Mouse (Mus musculus): ENCODE data around the gene Ppef2. TPM values are rescaled to one million over a fixed set of nuclear protein-coding genes. Genes with fewer than 3 reads are reported as not detected.
A peak's percentile ranks its signal among the peaks of the same experiment; 100 is the strongest.

Ppef2 gene
- polyA plus RNA-seq (2014; fragmentation: Nextera tagmentation; extraction: Ambion mirVana) = 0.21 and 0.99 TPM in 2 replicates

DNA sequence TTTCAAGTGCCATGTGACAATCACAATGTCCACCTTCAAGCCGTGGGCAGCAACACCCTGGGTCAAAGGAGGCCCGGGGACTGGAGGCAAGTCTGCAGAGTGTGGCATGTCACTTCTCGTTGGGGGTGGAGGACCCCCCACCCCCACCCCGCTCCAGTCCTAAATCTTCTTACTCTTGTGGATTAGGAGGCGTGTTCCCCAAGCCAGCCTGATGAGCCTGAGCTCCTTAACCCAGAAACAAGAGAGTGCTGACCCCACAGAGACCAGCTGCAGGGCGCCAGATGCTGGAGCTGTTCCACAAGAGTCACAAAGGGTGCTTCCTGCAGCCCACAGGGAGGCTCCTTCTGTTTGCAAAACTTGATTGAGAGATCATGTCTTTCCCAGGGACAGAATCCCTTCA lies at the start of gene Ppef2:
Ppef2 (minus strand) TSS at position 61 of the 400 bp plus-strand sequence.
- ATAC-seq (ENCODE audit: low read depth) = no peak
- 10% methylated on average over 6 of the region's 6 CpGs for WGBS
- Histone ChIP-seq H3K9me3 (ENCODE audit: control insufficient read depth, low read length) (no peaks in the 10 kb centered on the region), H3K4me1 (ENCODE audit: control insufficient read depth, insufficient read depth, low read length) (no peaks in the 10 kb centered on the region), H3K36me3 (ENCODE audit: control insufficient read depth, insufficient read depth, low read length) (no peaks in the 10 kb centered on the region), H3K27me3 (ENCODE audit: control insufficient read depth, insufficient read depth, low read length) (no peaks in the 10 kb centered on the region), H3K4me2 (ENCODE audit: low read depth, low read length) (no peak within 1 kb of the TSS), H3K9ac (replicated peaks; ENCODE audit: low read depth, low read length) (no peak within 1 kb of the TSS), H3K4me3 (ENCODE audit: low read depth, low read length) (no peak within 1 kb of the TSS), H3K27ac (ENCODE audit: low read depth, low read length) (no peak within 1 kb of the TSS)

DNA sequence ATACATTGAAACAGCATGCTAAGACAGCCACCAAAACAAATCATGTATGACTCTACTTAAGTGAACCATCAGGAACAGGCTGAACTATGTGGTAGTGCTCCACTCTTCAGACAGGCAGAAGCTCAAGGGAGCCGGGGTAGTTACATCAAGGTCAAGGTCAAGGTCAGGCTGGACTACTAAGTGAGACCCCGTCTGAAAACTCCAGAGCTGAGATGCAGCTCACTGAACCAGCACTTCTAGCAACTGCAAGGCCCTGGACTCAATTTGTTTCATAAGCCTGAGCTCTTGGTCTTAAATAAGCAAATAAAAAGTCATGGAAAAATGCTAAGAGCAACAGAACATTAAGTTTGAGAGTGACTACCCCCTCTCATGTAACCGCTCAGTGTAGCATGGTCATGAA lies 48.2 kb upstream of the Ppef2 start:
- no peak overlapping the region for H3K9ac ChIP-seq (replicated peaks; ENCODE audit: low read depth, low read length)
- no peaks in the 10 kb centered on the region; the same call in 1 of the 2 replicates for H3K27me3 ChIP-seq (ENCODE audit: control insufficient read depth, insufficient read depth, low read length)
- no peak overlapping the region for H3K4me2 ChIP-seq (ENCODE audit: low read depth, low read length)
- ATAC-seq (ENCODE audit: low read depth) = no peak
- peaks cover 42% of the 10 kb centered on the region for H3K36me3 ChIP-seq (ENCODE audit: control insufficient read depth, insufficient read depth, low read length)
- H3K9me3 ChIP-seq (ENCODE audit: control insufficient read depth, low read length) = no peaks in the 10 kb centered on the region
- H3K27ac ChIP-seq (ENCODE audit: low read depth, low read length) = no peak overlapping the region
- no peak overlapping the region for H3K4me3 ChIP-seq (ENCODE audit: low read depth, low read length)
- WGBS = 87% methylated on average over 3 of the region's 3 CpGs
- H3K4me1 ChIP-seq (ENCODE audit: control insufficient read depth, insufficient read depth, low read length) = no peaks in the 10 kb centered on the region; the same call in 1 of the 2 replicates

DNA sequence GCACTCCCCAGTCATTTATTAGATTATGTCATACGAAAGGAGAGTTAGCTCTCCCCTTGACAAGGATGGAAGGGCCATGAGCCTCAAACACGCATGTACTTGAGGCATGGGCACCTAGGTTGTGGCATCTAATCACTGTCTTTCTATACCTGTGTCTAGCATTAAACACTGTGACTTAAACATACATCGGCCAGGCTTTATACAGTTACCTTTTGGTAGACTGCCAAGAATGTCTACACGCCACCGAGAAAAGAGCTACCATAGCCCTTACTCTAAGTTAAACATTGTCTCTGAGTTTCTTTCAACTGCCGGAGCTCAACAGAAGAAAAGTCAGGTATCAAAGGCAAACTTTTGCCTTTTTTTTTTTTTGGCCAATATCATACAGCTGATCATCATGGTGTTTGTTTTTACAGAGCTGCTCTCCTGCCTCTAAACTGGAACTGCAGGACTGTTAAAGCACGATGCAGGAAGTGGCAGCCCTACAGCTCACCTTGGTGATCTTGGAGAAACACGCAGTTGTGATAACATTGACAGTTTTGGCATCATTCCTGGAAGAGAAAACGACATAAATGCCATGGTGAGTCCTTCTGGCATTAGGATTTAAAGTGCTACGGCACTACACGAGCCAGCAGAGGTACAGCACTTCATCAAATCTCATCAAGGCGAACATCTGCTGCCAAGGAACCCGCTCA lies 46.2 kb upstream of the Ppef2 start:
- Histone ChIP-seq H3K9ac (replicated peaks; ENCODE audit: low read depth, low read length) (no peak overlapping the region), H3K4me1 (ENCODE audit: control insufficient read depth, insufficient read depth, low read length) (no peaks in the 10 kb centered on the region), H3K4me3 (ENCODE audit: low read depth, low read length) (no peak overlapping the region), H3K36me3 (ENCODE audit: control insufficient read depth, insufficient read depth, low read length) (peaks cover 49% of the 10 kb centered on the region), H3K4me2 (ENCODE audit: low read depth, low read length) (no peak overlapping the region), H3K27ac (ENCODE audit: low read depth, low read length) (no peak overlapping the region), H3K27me3 (ENCODE audit: control insufficient read depth, insufficient read depth, low read length) (no peaks in the 10 kb centered on the region), H3K9me3 (ENCODE audit: control insufficient read depth, low read length) (no peaks in the 10 kb centered on the region)
- WGBS = 93% methylated on average over 13 of the region's 13 CpGs
- ATAC-seq (ENCODE audit: low read depth) = no peak

DNA sequence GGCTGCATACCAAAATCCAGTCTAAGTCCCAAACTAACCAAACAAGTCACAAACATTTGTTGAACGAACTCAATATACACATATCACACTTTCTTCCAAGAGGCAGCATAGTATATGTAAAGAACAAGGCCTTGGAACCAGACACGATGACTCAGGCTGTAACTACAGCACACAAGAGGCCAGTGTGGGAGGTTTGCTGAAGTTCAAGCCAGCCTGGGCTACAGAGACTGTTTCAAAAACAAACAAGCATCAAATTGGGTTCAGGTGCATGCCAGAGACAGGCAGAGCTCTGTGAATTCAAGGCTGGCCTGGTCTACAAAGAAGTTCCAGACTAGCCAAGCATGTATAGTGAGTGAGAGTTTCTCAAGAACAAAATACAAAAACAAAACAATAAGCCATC lies 38.4 kb upstream of the Ppef2 start:
- Histone ChIP-seq H3K9ac (replicated peaks; ENCODE audit: low read depth, low read length) (no peak overlapping the region), H3K36me3 (ENCODE audit: control insufficient read depth, insufficient read depth, low read length) (peaks cover 66% of the 10 kb centered on the region), H3K27me3 (ENCODE audit: control insufficient read depth, insufficient read depth, low read length) (no peaks in the 10 kb centered on the region), H3K4me2 (ENCODE audit: low read depth, low read length) (no peak overlapping the region), H3K9me3 (ENCODE audit: control insufficient read depth, low read length) (no peaks in the 10 kb centered on the region), H3K4me1 (ENCODE audit: control insufficient read depth, insufficient read depth, low read length) (no peaks in the 10 kb centered on the region), H3K4me3 (ENCODE audit: low read depth, low read length) (no peak overlapping the region), H3K27ac (ENCODE audit: low read depth, low read length) (no peak overlapping the region)
- whole genome bisulfite sequencing = 90% methylated on average over 2 of the region's 2 CpGs
- no peak for ATAC-seq (ENCODE audit: low read depth)

DNA sequence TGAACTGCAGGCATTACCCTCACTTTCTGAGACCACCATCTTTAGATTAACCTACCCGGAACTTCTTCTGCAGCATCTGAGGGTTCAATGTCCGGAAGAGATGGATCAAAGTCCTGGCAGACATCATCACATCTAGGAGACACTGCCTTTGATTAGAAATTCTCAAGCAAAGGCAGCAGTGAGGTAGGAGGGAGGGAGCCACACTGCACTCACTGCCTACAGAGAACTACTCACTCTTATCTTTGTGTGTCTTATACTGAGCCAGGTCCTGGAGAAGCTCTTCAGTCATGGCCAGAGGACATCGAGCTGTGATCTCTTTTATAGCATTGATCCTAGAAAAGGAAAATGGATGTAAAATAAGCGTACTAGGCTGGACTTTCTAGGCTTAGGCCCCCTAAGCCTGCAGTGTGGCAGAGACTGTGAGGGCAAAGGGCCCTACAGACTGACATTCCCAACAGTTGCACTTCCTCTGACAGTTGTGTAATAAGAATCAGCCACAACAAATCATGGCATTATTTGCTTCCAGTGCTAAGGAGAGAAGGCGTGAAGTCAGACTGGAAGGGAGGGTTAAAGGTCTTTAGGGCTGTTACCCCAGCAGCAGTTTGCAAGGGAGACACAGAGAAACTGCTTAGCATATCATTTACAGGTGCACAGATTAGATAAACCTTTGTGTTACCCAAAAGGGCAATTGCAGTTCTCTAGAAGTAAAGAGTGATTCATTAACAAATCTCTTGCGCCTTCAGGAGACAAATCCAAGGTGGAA lies 35.8 kb upstream of the Ppef2 start:
- Histone ChIP-seq H3K27me3 (ENCODE audit: control insufficient read depth, insufficient read depth, low read length) (no peaks in the 10 kb centered on the region), H3K4me3 (ENCODE audit: low read depth, low read length) (no peak overlapping the region), H3K27ac (ENCODE audit: low read depth, low read length) (no peak overlapping the region), H3K4me1 (ENCODE audit: control insufficient read depth, insufficient read depth, low read length) (no peaks in the 10 kb centered on the region), H3K9me3 (ENCODE audit: control insufficient read depth, low read length) (no peaks in the 10 kb centered on the region), H3K4me2 (ENCODE audit: low read depth, low read length) (no peak overlapping the region), H3K36me3 (ENCODE audit: control insufficient read depth, insufficient read depth, low read length) (peaks cover 69% of the 10 kb centered on the region), H3K9ac (replicated peaks; ENCODE audit: low read depth, low read length) (no peak overlapping the region)
- 92% methylated on average over 6 of the region's 6 CpGs for WGBS
- no peak for ATAC-seq (ENCODE audit: low read depth)

DNA sequence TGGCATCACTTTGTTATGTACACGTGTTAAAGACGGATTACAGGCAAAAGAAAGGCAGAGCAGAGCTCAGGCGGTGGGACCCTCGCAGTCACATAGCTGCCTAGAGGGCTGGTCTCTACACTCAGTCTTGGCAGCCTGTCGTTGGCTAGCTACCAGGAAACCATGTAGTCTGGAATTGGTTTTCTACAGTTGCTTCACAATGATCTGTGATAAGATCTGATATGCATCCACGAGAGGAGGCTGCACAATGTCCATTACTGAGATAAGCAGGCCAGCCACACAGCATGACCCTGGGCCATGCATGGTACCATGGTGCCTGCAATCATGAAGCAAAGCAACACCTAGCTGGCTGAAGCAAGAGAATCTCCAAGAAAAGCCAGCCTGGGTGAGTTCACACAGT lies 31.8 kb upstream of the Ppef2 start:
- no peak overlapping the region for H3K27ac ChIP-seq (ENCODE audit: low read depth, low read length)
- peaks cover 56% of the 10 kb centered on the region for H3K36me3 ChIP-seq (ENCODE audit: control insufficient read depth, insufficient read depth, low read length)
- H3K9ac ChIP-seq (replicated peaks; ENCODE audit: low read depth, low read length) = no peak overlapping the region
- H3K27me3 ChIP-seq (ENCODE audit: control insufficient read depth, insufficient read depth, low read length) = no peaks in the 10 kb centered on the region
- H3K4me1 ChIP-seq (ENCODE audit: control insufficient read depth, insufficient read depth, low read length) = no peaks in the 10 kb centered on the region
- no peak overlapping the region for H3K4me2 ChIP-seq (ENCODE audit: low read depth, low read length)
- ATAC-seq (ENCODE audit: low read depth) = no peak
- 92% methylated on average over 6 of the region's 6 CpGs for WGBS
- H3K4me3 ChIP-seq (ENCODE audit: low read depth, low read length) = no peak overlapping the region
- no peaks in the 10 kb centered on the region for H3K9me3 ChIP-seq (ENCODE audit: control insufficient read depth, low read length)

DNA sequence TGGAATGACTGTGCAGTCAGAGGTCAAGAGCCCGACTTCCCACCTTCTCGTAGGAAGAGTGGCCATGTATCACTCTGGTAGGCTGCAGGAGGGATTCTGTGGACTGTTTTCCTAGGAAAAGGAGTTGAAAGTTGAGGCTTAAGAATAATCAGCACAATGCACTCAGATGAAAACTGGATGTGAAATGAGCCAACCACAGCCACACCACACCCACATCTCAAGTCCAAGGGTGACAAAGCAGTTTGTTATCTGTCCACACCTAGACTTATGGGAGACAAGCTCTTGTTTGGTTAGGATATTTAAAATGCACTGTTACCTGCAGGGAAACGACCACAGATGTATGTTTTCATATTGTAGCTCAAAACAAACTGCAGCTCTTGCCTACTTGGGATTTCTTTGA lies 27.0 kb upstream of the Ppef2 start:
- Histone ChIP-seq H3K9me3 (ENCODE audit: control insufficient read depth, low read length) (no peaks in the 10 kb centered on the region), H3K4me2 (ENCODE audit: low read depth, low read length) (no peak overlapping the region), H3K27me3 (ENCODE audit: control insufficient read depth, insufficient read depth, low read length) (no peaks in the 10 kb centered on the region), H3K36me3 (ENCODE audit: control insufficient read depth, insufficient read depth, low read length) (peaks cover 21% of the 10 kb centered on the region; the same call in 1 of the 2 replicates), H3K4me1 (ENCODE audit: control insufficient read depth, insufficient read depth, low read length) (peaks cover 5% of the 10 kb centered on the region; the same call in 1 of the 2 replicates), H3K4me3 (ENCODE audit: low read depth, low read length) (no peak overlapping the region), H3K27ac (ENCODE audit: low read depth, low read length) (no peak overlapping the region), H3K9ac (replicated peaks; ENCODE audit: low read depth, low read length) (no peak overlapping the region)
- 78% methylated on average over 3 of the region's 3 CpGs for WGBS
- ATAC-seq (ENCODE audit: low read depth) = no peak

DNA sequence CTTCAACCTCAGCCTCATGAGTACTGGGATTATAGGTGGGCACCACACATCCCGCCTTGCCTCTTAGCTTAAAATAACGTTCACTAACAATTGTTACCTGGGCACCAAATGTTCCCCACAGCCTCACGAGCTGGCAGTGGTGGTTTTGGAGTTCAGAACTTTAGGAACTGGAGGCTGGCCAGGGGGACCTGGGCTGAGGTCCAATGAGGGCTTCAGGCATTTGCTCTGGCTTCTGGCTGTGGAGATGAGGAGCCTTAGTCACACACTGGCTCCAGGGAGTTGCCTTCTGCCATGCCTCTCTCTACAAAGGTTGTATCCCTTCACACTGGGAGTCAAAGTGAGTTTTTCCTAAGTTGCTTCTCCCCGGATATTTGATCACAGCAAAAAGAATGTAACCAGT lies 26.5 kb upstream of the Ppef2 start:
- no peaks in the 10 kb centered on the region for H3K9me3 ChIP-seq (ENCODE audit: control insufficient read depth, low read length)
- H3K4me2 ChIP-seq (ENCODE audit: low read depth, low read length) = no peak overlapping the region
- 87% methylated on average over 4 of the region's 4 CpGs for WGBS
- peaks cover 5% of the 10 kb centered on the region; the same call in 1 of the 2 replicates for H3K4me1 ChIP-seq (ENCODE audit: control insufficient read depth, insufficient read depth, low read length)
- H3K4me3 ChIP-seq (ENCODE audit: low read depth, low read length) = no peak overlapping the region
- peaks cover 17% of the 10 kb centered on the region; the same call in 1 of the 2 replicates for H3K36me3 ChIP-seq (ENCODE audit: control insufficient read depth, insufficient read depth, low read length)
- no peak overlapping the region for H3K27ac ChIP-seq (ENCODE audit: low read depth, low read length)
- no peaks in the 10 kb centered on the region for H3K27me3 ChIP-seq (ENCODE audit: control insufficient read depth, insufficient read depth, low read length)
- no peak for ATAC-seq (ENCODE audit: low read depth)
- H3K9ac ChIP-seq (replicated peaks; ENCODE audit: low read depth, low read length) = no peak overlapping the region

DNA sequence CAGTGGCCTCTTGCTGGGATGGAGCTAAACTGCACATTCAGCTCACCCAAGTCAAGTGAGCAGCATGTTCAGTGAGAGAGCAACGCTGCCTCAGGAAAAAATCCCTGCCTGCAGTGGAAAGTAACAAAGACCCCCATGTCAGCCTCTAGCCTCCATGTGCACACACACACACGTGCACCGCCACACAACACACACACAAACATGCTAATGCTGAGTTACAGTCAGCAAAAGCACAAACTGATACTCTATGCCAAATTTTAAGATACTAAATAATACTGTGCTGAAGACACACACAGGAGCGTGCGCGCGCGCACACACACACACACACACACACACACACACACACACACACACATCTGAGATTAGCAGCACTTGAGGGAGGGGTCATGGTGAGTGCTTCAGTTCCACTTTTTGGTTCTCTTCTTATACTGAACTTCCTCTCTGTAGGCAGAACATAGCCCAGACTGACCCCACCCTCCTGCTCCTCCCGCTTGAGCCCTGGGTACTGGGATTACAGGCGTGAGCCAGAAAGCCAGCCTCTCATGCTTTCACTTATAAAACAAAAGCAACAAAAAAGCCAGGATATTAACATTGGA lies 23.0 kb upstream of the Ppef2 start:
- H3K9me3 ChIP-seq (ENCODE audit: control insufficient read depth, low read length) = no peaks in the 10 kb centered on the region
- H3K27ac ChIP-seq (ENCODE audit: low read depth, low read length) = no peak overlapping the region
- no peaks in the 10 kb centered on the region for H3K27me3 ChIP-seq (ENCODE audit: control insufficient read depth, insufficient read depth, low read length)
- no peak overlapping the region for H3K9ac ChIP-seq (replicated peaks; ENCODE audit: low read depth, low read length)
- no peak overlapping the region for H3K4me3 ChIP-seq (ENCODE audit: low read depth, low read length)
- 0 out of 2 replicates have a peak overlapping the region, but pooled peaks have one; percentile 77 for H3K4me2 ChIP-seq (ENCODE audit: low read depth, low read length)
- ATAC-seq (ENCODE audit: low read depth) = no peak
- peaks cover 5% of the 10 kb centered on the region; the same call in 1 of the 2 replicates for H3K4me1 ChIP-seq (ENCODE audit: control insufficient read depth, insufficient read depth, low read length)
- no peaks in the 10 kb centered on the region for H3K36me3 ChIP-seq (ENCODE audit: control insufficient read depth, insufficient read depth, low read length)
- 80% methylated on average over 10 of the region's 10 CpGs for WGBS
